Mouse (Mus musculus) heart, adult 2 months (tissue): Measurements from ENCODE around the gene Gm8439.

Source experiments
- CTCF ChIP-seq: fragments of 200-600 bp; IDR thresholded peaks from 2 replicates; pipeline ENCODE4 v1.8.1; 2022; ENCODE audit warnings: antibody characterized with exemption, mild to moderate bottlenecking, moderate library complexity
- EP300 ChIP-seq: fragments of 200-500 bp; IDR thresholded peaks from 2 replicates; pipeline ENCODE4 v1.6.1; 2011; ENCODE audit warnings: low read depth, low read length, control low read depth; ENCODE audit not compliant: insufficient read depth
- POLR2A ChIP-seq: fragments of 200-500 bp; IDR thresholded peaks from 2 replicates; pipeline ENCODE4 v1.6.1; 2011; ENCODE audit warnings: mild to moderate bottlenecking, low read depth, low read length, control low read depth; ENCODE audit not compliant: insufficient read depth

DNA sequence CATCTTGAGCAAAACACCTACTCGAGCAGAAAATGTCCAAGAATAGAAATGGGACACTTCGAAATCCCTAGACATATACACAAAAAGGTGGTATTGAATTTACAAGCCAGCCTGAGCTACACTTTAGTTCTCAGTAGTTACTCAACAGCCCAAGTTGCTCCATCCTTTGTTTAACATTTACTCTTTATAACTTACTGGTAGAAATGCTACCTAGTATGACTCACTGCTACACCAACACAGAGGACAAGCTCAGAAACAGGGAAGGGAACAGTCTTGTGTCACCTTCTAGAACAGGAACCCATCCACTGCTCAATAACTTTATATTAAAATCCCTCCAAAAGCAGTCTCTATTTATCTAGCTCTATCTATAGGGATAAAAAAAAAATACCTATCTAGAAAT is 22.8 kb upstream of the Gm8439 start:
- no peak for TF ChIP-seq POLR2A
- no peak for TF ChIP-seq CTCF
- TF ChIP-seq EP300, result no peak
